Mouse (Mus musculus) testis, adult 2 months (tissue): ENCODE measurements around the gene Rnaseh2b.

ENCODE experiments used
- CTCF ChIP-seq: fragments of 200-500 bp; IDR thresholded peaks from 2 replicates; pipeline ENCODE4 v1.5.1; 2012; ENCODE audit warnings: low read depth, mild to moderate bottlenecking, inconsistent platforms, low read length, moderate library complexity; ENCODE audit not compliant: control insufficient read depth, insufficient read depth, insufficient replicate concordance
- POLR2A ChIP-seq: fragments of 200-500 bp; IDR thresholded peaks from 2 replicates; pipeline ENCODE4 v1.6.1; 2012; ENCODE audit warnings: low read depth, mild to moderate bottlenecking, inconsistent platforms, low read length, moderate library complexity; ENCODE audit not compliant: control insufficient read depth

DNA sequence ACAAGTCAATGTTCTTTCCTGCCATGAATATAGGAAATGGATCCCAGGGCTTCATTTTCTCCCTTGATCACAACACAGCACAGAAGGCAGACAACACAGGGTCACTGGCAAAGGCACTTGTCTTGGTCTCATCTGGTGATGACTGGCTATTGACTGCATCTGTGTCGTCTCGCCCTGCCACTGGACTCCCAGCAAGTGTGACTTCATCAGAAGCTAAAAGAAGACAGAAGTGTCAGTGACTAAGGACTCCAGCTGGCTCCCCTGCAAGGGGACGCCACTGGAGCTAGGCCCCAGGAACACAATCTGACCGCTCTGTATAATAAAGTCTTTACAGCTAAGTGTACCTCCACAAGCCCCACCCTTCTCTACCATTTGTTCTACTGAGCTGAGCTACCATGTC, 100.4 kb downstream of the Rnaseh2b start:
- TF ChIP-seq CTCF (no peak), POLR2A (no peak)
